Mouse (Mus musculus): Measurements from ENCODE around the gene Jmjd8.

DNA sequence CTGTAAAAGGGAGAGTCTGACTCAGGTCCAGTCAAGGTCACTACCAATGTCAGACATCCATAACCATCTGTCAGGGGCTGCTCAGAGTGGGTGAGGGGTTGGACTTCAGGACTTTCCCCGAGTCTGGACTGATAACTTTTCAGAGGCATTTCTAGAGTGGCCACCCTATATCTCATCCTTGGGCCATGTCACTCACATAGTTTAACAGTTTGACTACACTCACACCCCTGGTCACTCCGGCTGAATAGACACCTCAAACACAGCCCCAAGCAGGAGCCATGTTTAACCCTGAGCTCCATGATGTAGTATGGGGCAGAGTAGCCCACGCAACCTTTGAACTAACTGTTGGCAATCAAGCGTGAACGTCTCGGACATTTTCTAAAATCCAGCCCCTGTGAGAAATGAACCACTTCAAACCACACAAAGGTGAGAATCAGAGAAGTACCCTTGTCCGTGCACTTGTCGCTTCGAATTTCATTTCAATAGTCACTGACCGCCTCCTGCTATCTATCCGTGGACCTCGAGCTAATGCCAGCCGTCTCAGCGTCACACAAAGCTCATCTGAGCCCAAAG, 45.6 kb downstream of the Jmjd8 start:
- TF ChIP-seq POLR2A (IDR thresholded peaks at IDR 0.05; ENCODE audit: insufficient read depth, low read depth, low read length) (no peak), CTCF (IDR thresholded peaks at IDR 0.05; ENCODE audit: insufficient read depth, low read depth, low read length) (no peak)

Data from olfactory bulb, adult 2 months (tissue).